8 mouse cellular contexts compared by ENCODE assay signal in the genomic region with DNA sequence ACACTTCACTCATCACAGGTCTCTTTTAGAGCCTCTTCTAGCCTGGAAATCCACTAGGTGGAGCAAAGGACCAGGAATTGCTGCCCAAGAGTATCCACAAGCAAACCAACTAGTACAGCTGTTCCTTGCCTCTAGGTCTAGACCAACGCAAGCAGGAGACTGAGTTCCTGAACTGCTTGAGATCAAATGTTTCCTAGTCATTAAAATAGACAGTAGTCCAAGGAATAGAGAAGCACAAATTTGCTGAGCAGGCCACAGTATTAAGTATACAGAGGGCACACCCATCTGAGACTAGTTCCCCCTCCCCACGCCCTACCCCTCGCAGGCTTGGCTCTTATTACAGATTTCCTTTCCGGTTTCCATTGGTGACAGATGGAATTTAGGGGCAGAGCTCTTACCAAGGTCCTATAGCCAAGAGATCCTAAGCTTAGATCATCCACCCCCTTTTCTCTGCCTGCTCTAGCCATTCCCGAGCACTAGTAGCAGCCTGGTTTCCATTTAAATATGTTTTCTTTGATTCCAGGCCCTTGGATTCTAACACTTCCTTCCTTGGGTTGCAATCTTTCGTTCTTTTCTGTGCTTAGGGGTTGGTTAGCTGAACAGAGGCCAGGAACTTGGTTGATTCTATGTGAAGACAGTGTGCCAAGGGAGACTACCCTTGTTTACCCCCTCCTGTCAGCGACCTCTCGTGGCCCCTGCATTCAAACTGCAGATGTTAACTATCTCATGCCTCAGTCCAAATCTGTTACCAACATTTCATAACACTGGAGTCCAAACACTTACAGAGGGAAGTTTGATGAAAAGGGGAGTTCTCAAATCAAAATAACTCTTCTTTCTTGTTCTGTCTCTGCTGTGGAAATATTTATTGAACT. TPM values are rescaled to one million over a fixed set of nuclear protein-coding genes. Genes with fewer than 3 reads are reported as not detected.
A peak's percentile ranks its signal among the peaks of the same experiment; 100 is the strongest.
DNase-seq lines count a peak whose midpoint lies in the region; ATAC-seq and TF ChIP-seq lines count a peak whose summit lies in the region.

No protein-coding gene starts in this region.

- TF ChIP-seq CTCF in ES-Bruce4 (IDR thresholded peaks at IDR 0.05; ENCODE audit: low read depth, low read length) = peak; percentile 20
- peak; percentile 62 for TF ChIP-seq CTCF in lung, embryonic 14.5 days (IDR thresholded peaks at IDR 0.05; ENCODE audit: low read depth)

- H3K4me3 ChIP-seq in heart, embryonic 11.5 days (ENCODE audit: low read depth, low read length) = no peak overlapping the region
- H3K4me3 ChIP-seq in ES-Bruce4 (ENCODE audit: low read depth, low read length) = no peak overlapping the region
- no peak overlapping the region for H3K4me3 ChIP-seq in hindbrain, embryonic 14.5 days (replicated peaks; ENCODE audit: low read length)
- H3K4me3 ChIP-seq in lung, embryonic 14.5 days (ENCODE audit: low read depth, low read length) = no peak overlapping the region

- no peak overlapping the region for H3K27ac ChIP-seq in heart, embryonic 11.5 days (ENCODE audit: low read depth, low read length)
- no peak overlapping the region for H3K27ac ChIP-seq in ES-Bruce4 (ENCODE audit: insufficient read depth, low read length)
- H3K27ac ChIP-seq in hindbrain, embryonic 14.5 days = no peak overlapping the region
- no peak overlapping the region for H3K27ac ChIP-seq in lung, embryonic 14.5 days (ENCODE audit: low read depth)

- H3K9me3 ChIP-seq in heart, embryonic 11.5 days (replicated peaks; ENCODE audit: control insufficient read depth, low read length) = no peaks in the 10 kb centered on the region
- H3K9me3 ChIP-seq in ES-Bruce4 (replicated peaks; ENCODE audit: control insufficient read depth, insufficient read depth, low read length, poor library complexity, severe bottlenecking) = no peaks in the 10 kb centered on the region
- no peaks in the 10 kb centered on the region for H3K9me3 ChIP-seq in hindbrain, embryonic 14.5 days (ENCODE audit: control insufficient read depth, low read length)
- no peaks in the 10 kb centered on the region for H3K9me3 ChIP-seq in lung, embryonic 14.5 days (ENCODE audit: low read depth, low read length)

- ATAC-seq in heart, embryonic 11.5 days (replicated peaks; ENCODE audit: insufficient number of reproducible peaks, low FRiP score, low TSS enrichment) = no peak
- ATAC-seq in hindbrain, embryonic 14.5 days (ENCODE audit: low FRiP score) = peak; percentile 57; the same call in 1 of the 2 replicates
- peak; percentile 80 for ATAC-seq in lung, embryonic 14.5 days (ENCODE audit: insufficient read depth)

- no peak for TF ChIP-seq EP300 in ES-Bruce4 (IDR thresholded peaks at IDR 0.05; ENCODE audit: insufficient read depth, low read depth, low read length)

- H3K27me3 ChIP-seq in heart, embryonic 11.5 days (ENCODE audit: control insufficient read depth, insufficient read depth, low read length) = no peaks in the 10 kb centered on the region
- H3K27me3 ChIP-seq in ES-Bruce4 (ENCODE audit: control insufficient read depth, insufficient read depth, low read length, poor library complexity, severe bottlenecking) = no peaks in the 10 kb centered on the region
- H3K27me3 ChIP-seq in hindbrain, embryonic 14.5 days (ENCODE audit: control insufficient read depth, insufficient read depth, low read length) = no peaks in the 10 kb centered on the region
- H3K27me3 ChIP-seq in lung, embryonic 14.5 days (ENCODE audit: insufficient read depth, low read length) = no peaks in the 10 kb centered on the region

- TF ChIP-seq POLR2A in ES-Bruce4 (IDR thresholded peaks at IDR 0.05; ENCODE audit: insufficient read depth, low read length) = no peak

- 42% methylated on average over 8 of the region's 8 CpGs for WGBS in heart, embryonic 11.5 days (ENCODE audit: insufficient replicate concordance)
- 41% methylated on average over 8 of the region's 8 CpGs for WGBS in hindbrain, embryonic 14.5 days
- WGBS in lung, embryonic 14.5 days = 30% methylated on average over 8 of the region's 8 CpGs

- H3K36me3 ChIP-seq in heart, embryonic 11.5 days (ENCODE audit: control insufficient read depth, insufficient read depth, low read length) = no peaks in the 10 kb centered on the region
- no peaks in the 10 kb centered on the region for H3K36me3 ChIP-seq in ES-Bruce4 (ENCODE audit: control insufficient read depth, insufficient read depth, low read length, poor library complexity, severe bottlenecking)
- H3K36me3 ChIP-seq in hindbrain, embryonic 14.5 days (replicated peaks; ENCODE audit: control insufficient read depth, insufficient read depth) = no peaks in the 10 kb centered on the region
- no peaks in the 10 kb centered on the region for H3K36me3 ChIP-seq in lung, embryonic 14.5 days (ENCODE audit: insufficient read depth)

- no peak overlapping the region for H3K9ac ChIP-seq in heart, embryonic 11.5 days (ENCODE audit: low read depth, low read length)
- H3K9ac ChIP-seq in ES-Bruce4 (ENCODE audit: low read depth, poor library complexity, severe bottlenecking) = no peak overlapping the region
- H3K9ac ChIP-seq in hindbrain, embryonic 14.5 days = 0 out of 2 replicates have a peak overlapping the region, but pooled peaks have one; percentile 5
- H3K9ac ChIP-seq in lung, embryonic 14.5 days = no peak overlapping the region

- peaks cover 3% of the 10 kb centered on the region; the same call in 1 of the 2 replicates for H3K4me1 ChIP-seq in heart, embryonic 11.5 days (ENCODE audit: control insufficient read depth, insufficient read depth, low read length)
- no peaks in the 10 kb centered on the region for H3K4me1 ChIP-seq in ES-Bruce4 (ENCODE audit: control insufficient read depth, insufficient read depth, low read length)
- no peaks in the 10 kb centered on the region for H3K4me1 ChIP-seq in hindbrain, embryonic 14.5 days (replicated peaks; ENCODE audit: control insufficient read depth, insufficient read depth, low read length)
- no peaks in the 10 kb centered on the region for H3K4me1 ChIP-seq in lung, embryonic 14.5 days (ENCODE audit: insufficient read depth)

- no peak overlapping the region for H3K4me2 ChIP-seq in heart, embryonic 11.5 days
- H3K4me2 ChIP-seq in hindbrain, embryonic 14.5 days (replicated peaks) = no peak overlapping the region
- no peak overlapping the region for H3K4me2 ChIP-seq in lung, embryonic 14.5 days

- peak; percentile 97 for DNase-seq in heart, adult 11 months
- peak; percentile 68 for DNase-seq in embryo, embryonic 10.5 days (ENCODE audit: low spot score)
- DNase-seq in hindbrain, embryonic 14.5 days (ENCODE audit: low spot score) = peak; percentile 73
- DNase-seq in lung, embryonic 14.5 days = peak; percentile 76
- DNase-seq in yolk sac, embryonic 10.5 days (ENCODE audit: low spot score) = peak; percentile 22
- DNase-seq in urinary bladder, adult 2 months (ENCODE audit: low spot score) = no peak

RNA-seq across cellular contexts. Expression of a gene that starts 21.0 kb away (rescaled TPM):
- 3.2 and 3.4 TPM in 2 replicates for polyA plus RNA-seq in heart, embryonic 11.5 days (2014; fragmentation: Nextera tagmentation; extraction: Ambion mirVana)
- polyA plus RNA-seq in ES-Bruce4 (2011; ENCODE audit: insufficient read depth, insufficient read length, low read depth, missing spikeins) = 6.4 and 6.6 TPM in 2 replicates
- polyA plus RNA-seq in hindbrain, embryonic 14.5 days (2014; fragmentation: Nextera tagmentation; extraction: Ambion mirVana) = 0.91 and 1.4 TPM in 2 replicates
- polyA plus RNA-seq in lung, embryonic 14.5 days (2014; fragmentation: Nextera tagmentation; extraction: Ambion mirVana) = 2.7 and 3.4 TPM in 2 replicates
- 0.81 and 0.99 TPM in 2 replicates for polyA plus RNA-seq in urinary bladder, adult 2 months (2012; rRNA removed)

RNA-seq across cellular contexts. Expression of a gene that starts 21.6 kb away (rescaled TPM):
- 19.4 and 23.3 TPM in 2 replicates for polyA plus RNA-seq in heart, embryonic 11.5 days (2014; fragmentation: Nextera tagmentation; extraction: Ambion mirVana)
- polyA plus RNA-seq in ES-Bruce4 (2011; ENCODE audit: insufficient read depth, insufficient read length, low read depth, missing spikeins) = 78.9 and 83.8 TPM in 2 replicates
- polyA plus RNA-seq in hindbrain, embryonic 14.5 days (2014; fragmentation: Nextera tagmentation; extraction: Ambion mirVana) = 33.6 and 35.3 TPM in 2 replicates
- polyA plus RNA-seq in lung, embryonic 14.5 days (2014; fragmentation: Nextera tagmentation; extraction: Ambion mirVana) = 21.2 TPM in 2 replicates
- 19.3 and 24.2 TPM in 2 replicates for polyA plus RNA-seq in urinary bladder, adult 2 months (2012; rRNA removed)

RNA-seq across cellular contexts. Expression of a gene that starts 50.3 kb away (rescaled TPM):
- polyA plus RNA-seq in heart, embryonic 11.5 days (2014; fragmentation: Nextera tagmentation; extraction: Ambion mirVana) = not detected in 2 replicates
- polyA plus RNA-seq in ES-Bruce4 (2011; ENCODE audit: insufficient read depth, insufficient read length, low read depth, missing spikeins) = 0.49 TPM in 1 of 2 replicates, not detected in the other
- polyA plus RNA-seq in hindbrain, embryonic 14.5 days (2014; fragmentation: Nextera tagmentation; extraction: Ambion mirVana) = not detected in 2 replicates
- polyA plus RNA-seq in lung, embryonic 14.5 days (2014; fragmentation: Nextera tagmentation; extraction: Ambion mirVana) = not detected in 2 replicates
- not detected in 2 replicates for polyA plus RNA-seq in urinary bladder, adult 2 months (2012; rRNA removed)
